Mouse (Mus musculus) left cerebral cortex, postnatal 14 days (tissue): ENCODE results near the gene Asic4. TPM values are rescaled to one million over a fixed set of nuclear protein-coding genes. Genes with fewer than 3 reads are reported as not detected.

Source experiments
- DNase-seq, 2 experiments: peaks; one replicate each; pipeline ENCODE4 v3.0.0; 2021 to 2022; ENCODE audit warnings: low spot score in 2 of 2, mixed read lengths in 1 of 2
- intact Hi-C: fragments of 180-260 bp; cut with DNase I; formaldehyde crosslinking; loops from one replicate; pipeline ENCODE4 v1.15.1; 2025
- total RNA-seq, 2 experiments: library from RNA; stranded (reverse); gene quantifications; 2 replicates each; pipeline ENCODE4 v1.2.3; 2021

Asic4 gene
- total RNA-seq, 2 experiments from 2014 or later: 14.9 to 17.7 TPM

DNA sequence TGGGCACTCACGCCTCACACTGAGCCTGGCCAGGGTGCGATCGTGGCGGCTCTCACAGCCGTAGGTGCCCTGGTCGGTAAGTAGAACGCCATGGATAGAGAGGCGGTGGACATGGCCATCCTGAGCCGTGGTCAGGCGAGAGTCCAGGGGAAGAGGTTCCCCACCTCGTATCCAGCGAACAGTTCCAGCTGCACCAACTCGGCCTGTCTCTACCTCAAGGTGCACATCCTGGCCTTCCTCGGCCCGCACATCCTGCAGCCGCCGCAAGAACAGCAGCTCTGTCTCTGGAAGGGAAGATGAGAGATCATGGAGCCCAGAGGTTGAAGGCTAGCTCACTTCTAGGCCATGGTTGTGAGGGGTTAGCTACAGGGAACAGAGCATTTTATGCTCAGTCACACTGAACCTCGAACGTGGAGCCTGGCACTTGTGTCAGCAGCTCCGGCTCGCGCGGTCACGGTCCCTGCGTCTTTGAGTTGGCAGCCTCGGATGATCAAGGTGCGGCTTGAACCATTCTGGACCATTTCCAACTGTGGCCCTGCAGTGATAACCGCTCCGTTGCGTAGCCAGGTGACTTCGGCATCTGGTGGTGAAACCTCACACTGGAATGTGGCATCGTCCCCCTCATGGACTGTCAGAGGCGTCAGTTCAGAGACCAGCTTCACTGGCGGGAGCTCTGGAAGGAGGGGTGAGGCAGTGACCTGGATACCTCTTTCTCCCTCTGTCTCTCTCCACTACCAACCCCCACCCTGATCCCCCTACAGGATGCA is 40.7 kb downstream of the Asic4 start:
- intact Hi-C loops: no loop called here
- no peak for DNase-seq

- intact Hi-C loops: no loop called here
- DNase-seq: no peak
Measured at GRCm38 (mm10) chr1:75492579-75493170, 42.4 kb downstream of the Asic4 start.

GRCm38 (mm10) chr1:75494878-75495548 is 44.8 kb downstream of the Asic4 start:
- intact Hi-C loops: no loop called here
- no peak for DNase-seq

- intact Hi-C loops: no loop called here
Measured at GRCm38 (mm10) chr1:75498897-75499296, 48.7 kb downstream of the Asic4 start.

GRCm38 (mm10) chr1:75499441-75499840 is 49.2 kb downstream of the Asic4 start:
- DNase-seq: no peak
- intact Hi-C loops: no loop called here

More at GRCm38 (mm10) chr1:75498897-75499296, 48.7 kb downstream of the Asic4 start:
- no peak for DNase-seq

DNA sequence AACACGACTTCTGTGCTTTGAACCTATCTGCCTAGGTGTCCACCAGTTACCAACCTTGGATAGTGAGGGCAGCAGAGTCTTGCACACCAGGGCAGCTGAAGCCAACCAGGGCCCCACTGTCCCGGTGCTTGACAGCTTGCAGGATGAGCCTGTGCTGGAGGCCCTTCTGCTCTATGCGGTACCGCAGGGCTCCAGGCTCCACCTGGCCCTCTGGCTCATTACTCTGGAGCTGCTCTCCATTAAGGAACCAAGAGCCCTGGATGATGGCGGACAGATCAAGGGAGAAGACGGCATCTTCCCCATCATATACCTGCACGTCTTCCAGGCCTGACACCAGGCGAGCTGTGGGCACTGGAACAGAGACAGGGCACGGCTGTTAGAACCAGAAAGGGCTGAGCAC is 51.7 kb downstream of the Asic4 start:
- DNase-seq: no peak
- intact Hi-C loops: no loop called here

DNA sequence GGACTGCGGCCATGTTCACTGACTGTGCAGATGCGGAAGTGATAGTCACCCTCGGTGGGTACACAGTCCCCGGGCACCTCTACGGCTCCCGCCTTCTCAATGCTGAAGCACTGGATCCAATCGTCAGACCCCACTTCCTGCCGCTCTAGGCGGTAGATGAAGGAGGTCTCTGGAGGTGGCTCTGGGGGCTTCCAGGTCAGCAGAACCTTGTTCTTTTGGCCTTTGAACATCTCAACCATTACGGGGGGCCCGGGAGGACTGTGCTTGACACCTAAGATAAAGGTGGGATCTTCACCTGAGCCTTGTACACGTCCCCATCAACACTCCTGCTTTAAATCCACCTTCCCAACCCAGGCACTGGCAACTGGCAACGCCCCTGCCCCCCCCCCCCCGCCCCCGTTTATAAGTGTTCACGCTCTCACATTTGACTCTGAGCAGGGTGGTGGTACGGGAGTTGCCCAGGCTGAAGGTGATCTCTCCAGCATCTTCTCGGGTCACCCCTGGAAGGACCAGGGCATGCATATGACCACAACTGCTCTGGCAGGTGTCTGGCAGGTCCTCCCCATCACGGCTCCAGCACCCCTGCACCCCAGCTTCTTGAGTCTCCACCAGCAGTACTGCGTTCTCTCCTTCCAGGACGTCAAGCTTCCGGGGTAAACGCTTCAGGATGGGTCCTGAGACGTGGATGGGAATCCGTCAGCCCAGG is 52.9 kb downstream of the Asic4 start:
- intact Hi-C loops: no loop called here
- DNase-seq: no peak

DNA sequence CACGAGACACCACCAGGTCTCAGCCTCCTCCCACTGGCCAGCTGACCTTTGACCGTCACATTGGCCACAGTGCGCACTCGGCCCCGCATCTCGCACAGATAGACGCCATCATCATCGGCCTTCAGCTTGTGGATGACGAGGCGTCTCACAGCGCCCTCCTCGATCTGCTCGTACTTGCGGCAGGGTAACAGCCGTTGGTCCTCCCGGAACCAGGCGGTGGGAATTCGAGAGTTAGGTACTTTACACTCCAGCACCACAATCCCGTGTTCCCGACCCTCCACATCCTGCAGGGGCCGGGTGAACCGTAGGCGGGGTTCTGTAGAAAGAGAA is 53.4 kb downstream of the Asic4 start:
- intact Hi-C loops: no loop called here
- no peak for DNase-seq

GRCm38 (mm10) chr1:75504256-75505045 is 54.2 kb downstream of the Asic4 start:
- intact Hi-C loops: no loop called here
- DNase-seq: peak in 1 of 2 experiments; percentile 60

GRCm38 (mm10) chr1:75505159-75505955 is 55.1 kb downstream of the Asic4 start:
- intact Hi-C loops: no loop called here

GRCm38 (mm10) chr1:75505956-75506831 is 56.0 kb downstream of the Asic4 start, which contains the start of gene Obsl1:
Obsl1 (minus strand) TSS chr1:75506452.
- intact Hi-C loops: no loop called here
- peak in 1 of 2 experiments; percentile 50 for DNase-seq

More at GRCm38 (mm10) chr1:75505159-75505955, 55.1 kb downstream of the Asic4 start:
- DNase-seq: peak; percentile 81 to 82

- no peak for DNase-seq
- intact Hi-C loops: no loop called here
Measured at GRCm38 (mm10) chr1:75507006-75507405, 56.8 kb downstream of the Asic4 start, which contains the start of gene Inha. Inha (plus strand) TSS chr1:75507077.

DNA sequence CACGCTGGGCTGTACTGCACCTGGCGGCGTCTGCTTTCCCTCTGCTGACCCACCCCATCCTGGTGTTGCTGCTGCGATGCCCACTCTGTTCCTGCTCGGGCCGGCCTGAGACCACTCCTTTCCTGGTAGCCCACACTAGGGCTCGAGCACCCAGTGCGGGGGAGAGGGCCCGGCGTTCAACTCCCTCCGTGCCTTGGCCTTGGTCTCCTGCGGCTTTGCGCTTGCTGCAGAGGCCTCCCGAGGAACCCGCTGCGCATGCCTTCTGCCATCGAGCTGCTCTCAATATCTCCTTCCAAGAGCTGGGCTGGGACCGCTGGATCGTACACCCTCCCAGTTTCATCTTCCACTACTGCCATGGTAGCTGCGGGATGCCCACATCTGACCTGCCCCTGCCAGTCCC is 59.4 kb downstream of the Asic4 start:
- intact Hi-C loops: no loop called here
- DNase-seq: no peak

GRCm38 (mm10) chr1:75510154-75510553 is 59.9 kb downstream of the Asic4 start:
- no peak for DNase-seq
- intact Hi-C loops: no loop called here

GRCm38 (mm10) chr1:75511437-75512210 is 61.4 kb downstream of the Asic4 start:
- intact Hi-C loops: no loop called here
- DNase-seq: no peak

- no peak for DNase-seq
- intact Hi-C loops: no loop called here
Measured at GRCm38 (mm10) chr1:75512550-75512949, 62.3 kb downstream of the Asic4 start.
